Mouse (Mus musculus) embryonic facial prominence, embryonic 11.5 days (tissue): ENCODE results near the gene Gm11549. TPM values are rescaled to one million over a fixed set of nuclear protein-coding genes. Genes with fewer than 3 reads are reported as not detected.

Experiments used
- ATAC-seq: fragments of 200-750 bp; cut with Nextera tagmentation; replicated peaks from 2 replicates; pipeline ENCODE4 v1.8.0; 2017; ENCODE audit warnings: low read depth; ENCODE audit not compliant: insufficient number of reproducible peaks, low FRiP score, low TSS enrichment
- DNase-seq: peaks from one replicate; pipeline ENCODE4 v3.0.0-alpha.2; 2015; ENCODE audit warnings: low spot score
- H3K27ac ChIP-seq: fragments of 300-500 bp; sonication (generic); replicated peaks from 2 replicates; pipeline ENCODE4 v1.5.1; 2014; ENCODE audit warnings: mild to moderate bottlenecking, low read depth, low read length, control low read depth
- H3K27me3 ChIP-seq: fragments of 300-500 bp; sonication (generic); 2 replicates; pipeline ENCODE4 v1.6.1; 2014; ENCODE audit warnings: mild to moderate bottlenecking, low read length, moderate library complexity, mixed read lengths; ENCODE audit not compliant: control insufficient read depth, insufficient read depth
- H3K36me3 ChIP-seq: fragments of 300-500 bp; sonication (generic); replicated peaks from 2 replicates; pipeline ENCODE4 v1.6.1; 2014; ENCODE audit warnings: low read depth, mild to moderate bottlenecking, low read length, moderate library complexity, mixed read lengths; ENCODE audit not compliant: control insufficient read depth, insufficient read depth
- H3K4me1 ChIP-seq: fragments of 300-500 bp; sonication (generic); 2 replicates; pipeline ENCODE4 v1.6.1; 2014; ENCODE audit warnings: low read length, mixed read lengths; ENCODE audit not compliant: control insufficient read depth, insufficient read depth
- H3K4me2 ChIP-seq: fragments of 300-500 bp; sonication (generic); 2 replicates; pipeline ENCODE4 v1.6.1; 2014; ENCODE audit warnings: low read depth, mild to moderate bottlenecking, control low read depth, low read length, moderate library complexity
- H3K4me3 ChIP-seq: fragments of 300-500 bp; sonication (generic); 2 replicates; pipeline ENCODE4 v1.5.1; 2014; ENCODE audit warnings: low read depth, low read length, control low read depth
- H3K9ac ChIP-seq: fragments of 300-500 bp; sonication (generic); replicated peaks from 2 replicates; pipeline ENCODE4 v1.6.1; 2014; ENCODE audit warnings: mild to moderate bottlenecking, control low read depth, low read length
- H3K9me3 ChIP-seq: fragments of 300-500 bp; sonication (generic); replicated peaks from 2 replicates; pipeline ENCODE4 v1.6.1; 2016; ENCODE audit warnings: mild to moderate bottlenecking, low read length, inconsistent platforms, mixed read lengths; ENCODE audit not compliant: control insufficient read depth
- WGBS: fragments of 180-500 bp; shearing (Covaris S2); extraction: QIAGEN DNeasy Blood & Tissue Kit; methylation state at CpG from one replicate; pipeline ENCODE4 v1.1.7; 2014; 5-methylcytosine and 5-hydroxymethylcytosine counted together
- polyA plus RNA-seq: library from polyadenylated mRNA; unstranded; fragments of >200 nt; fragmentation: Nextera tagmentation; extraction: Ambion mirVana; gene quantifications from 2 replicates; pipeline ENCODE4 v1.2.1, GENCODE M21; 2014

The Gm11549 gene
- polyA plus RNA-seq, 1 experiment from 2014 or later = 0.10 TPM

DNA sequence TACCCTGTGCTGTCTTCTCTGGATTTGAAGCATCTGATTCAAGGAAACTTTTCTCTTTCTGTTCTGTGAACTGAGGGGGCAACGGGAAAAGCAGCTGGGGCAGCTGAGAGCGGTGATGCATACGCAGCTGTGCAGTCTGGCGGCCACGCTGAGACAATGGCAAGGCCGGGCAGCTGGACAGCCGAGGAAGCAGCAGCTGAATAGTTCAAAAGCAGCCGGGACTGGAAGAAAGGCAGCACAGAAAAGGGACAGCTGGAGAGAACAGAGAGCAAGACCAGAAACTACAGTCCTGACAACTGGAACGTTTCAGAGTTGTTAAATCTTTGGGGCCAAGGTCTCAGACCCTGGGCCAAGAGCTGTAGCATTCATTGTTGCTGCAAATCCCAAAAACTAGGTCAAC is 29.7 kb upstream of the Gm11549 start:
- H3K4me2 ChIP-seq = peak overlapping the region; percentile 16; the same call in 1 of the 2 replicates
- no peaks in the 10 kb centered on the region for H3K27me3 ChIP-seq
- no peak overlapping the region; the same call in 1 of the 2 replicates for H3K4me3 ChIP-seq
- DNase-seq (peak; percentile 42), ATAC-seq (no peak)
- WGBS = 33% methylated on average over 9 of the region's 9 CpGs
- H3K27ac ChIP-seq = no peak overlapping the region
- no peaks in the 10 kb centered on the region for H3K9me3 ChIP-seq
- H3K9ac ChIP-seq = peak overlapping the region; percentile 30; the same call in 1 of the 2 replicates
- no peaks in the 10 kb centered on the region; the same call in 1 of the 2 replicates for H3K36me3 ChIP-seq
- no peaks in the 10 kb centered on the region for H3K4me1 ChIP-seq

DNA sequence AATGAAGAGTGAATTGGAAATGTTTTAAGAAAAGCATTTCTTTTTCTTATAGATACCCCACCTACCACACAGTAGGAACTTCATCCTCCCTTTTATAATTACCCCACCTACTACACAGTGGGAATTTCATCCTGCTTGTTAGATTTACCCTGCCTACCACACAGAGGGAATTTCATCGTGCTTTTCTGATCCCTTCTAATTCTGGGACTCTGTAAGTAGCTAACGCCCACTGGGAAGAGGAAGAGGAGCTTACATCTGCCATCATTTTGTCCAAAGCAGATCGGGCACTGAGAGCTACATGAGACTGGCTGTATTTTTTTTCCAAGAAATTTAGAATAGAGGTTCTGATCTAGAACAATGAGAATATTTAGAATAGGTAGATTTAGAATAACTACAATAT is 23.3 kb upstream of the Gm11549 start:
- no peak for DNase-seq
- Histone ChIP-seq H3K4me1 (no peaks in the 10 kb centered on the region), H3K9ac (no peak overlapping the region), H3K27ac (no peak overlapping the region), H3K4me3 (no peak overlapping the region), H3K36me3 (no peaks in the 10 kb centered on the region), H3K27me3 (no peaks in the 10 kb centered on the region), H3K4me2 (no peak overlapping the region), H3K9me3 (no peaks in the 10 kb centered on the region)
- ATAC-seq = no peak
- WGBS = 76% methylated on average over 3 of the region's 3 CpGs

DNA sequence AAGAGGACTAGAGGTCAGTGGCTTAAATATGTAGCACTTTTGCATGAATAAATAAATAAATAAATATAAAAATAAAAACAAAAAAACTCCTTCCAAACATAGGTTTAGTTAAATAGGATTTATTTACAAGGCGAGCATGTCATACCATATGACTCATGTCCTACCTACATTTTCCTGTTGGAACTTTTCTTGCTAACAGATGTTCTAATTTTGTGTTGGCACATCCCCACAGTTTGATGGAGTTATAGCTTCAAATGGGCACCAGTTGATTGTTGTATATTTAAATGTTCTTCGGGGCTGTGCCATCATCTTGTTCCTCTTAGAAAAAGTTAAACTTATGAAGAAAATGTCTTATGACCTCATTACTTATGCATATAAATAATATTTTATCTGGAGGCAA is 19.8 kb upstream of the Gm11549 start:
- Histone ChIP-seq H3K27ac (no peak overlapping the region), H3K36me3 (no peaks in the 10 kb centered on the region), H3K4me3 (no peak overlapping the region), H3K4me1 (no peaks in the 10 kb centered on the region), H3K9ac (no peak overlapping the region), H3K9me3 (no peaks in the 10 kb centered on the region), H3K4me2 (no peak overlapping the region), H3K27me3 (no peaks in the 10 kb centered on the region)
- DNase-seq (no peak), ATAC-seq (no peak)
- 78% methylated on average over 2 of the region's 2 CpGs for WGBS

DNA sequence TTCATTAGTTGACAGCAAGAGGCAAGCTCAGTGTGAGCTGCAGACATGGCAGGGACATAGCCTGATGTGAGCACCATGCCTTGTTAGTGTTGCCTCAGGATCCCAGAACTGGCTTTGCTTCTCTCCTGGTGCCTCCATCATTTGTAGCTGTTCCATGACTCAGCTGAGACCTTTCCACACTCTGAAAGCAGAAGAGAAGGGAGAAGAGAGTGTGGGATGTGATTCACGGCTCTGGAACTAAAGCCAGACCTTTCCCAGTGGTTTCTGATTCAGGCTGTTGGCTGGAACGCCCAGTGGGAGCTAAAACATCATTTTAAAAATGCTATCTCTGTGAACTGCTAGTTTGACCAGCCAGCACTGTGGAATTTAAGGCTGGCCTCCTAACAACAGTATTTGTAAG is 19.1 kb upstream of the Gm11549 start:
- no peak overlapping the region for H3K9ac ChIP-seq
- H3K27ac ChIP-seq = no peak overlapping the region
- DNase-seq (no peak), ATAC-seq (no peak)
- H3K27me3 ChIP-seq = no peaks in the 10 kb centered on the region
- 63% methylated on average over 2 of the region's 2 CpGs for WGBS
- H3K4me1 ChIP-seq = no peaks in the 10 kb centered on the region
- no peak overlapping the region for H3K4me2 ChIP-seq
- H3K36me3 ChIP-seq = no peaks in the 10 kb centered on the region
- H3K9me3 ChIP-seq = no peaks in the 10 kb centered on the region
- H3K4me3 ChIP-seq = no peak overlapping the region

DNA sequence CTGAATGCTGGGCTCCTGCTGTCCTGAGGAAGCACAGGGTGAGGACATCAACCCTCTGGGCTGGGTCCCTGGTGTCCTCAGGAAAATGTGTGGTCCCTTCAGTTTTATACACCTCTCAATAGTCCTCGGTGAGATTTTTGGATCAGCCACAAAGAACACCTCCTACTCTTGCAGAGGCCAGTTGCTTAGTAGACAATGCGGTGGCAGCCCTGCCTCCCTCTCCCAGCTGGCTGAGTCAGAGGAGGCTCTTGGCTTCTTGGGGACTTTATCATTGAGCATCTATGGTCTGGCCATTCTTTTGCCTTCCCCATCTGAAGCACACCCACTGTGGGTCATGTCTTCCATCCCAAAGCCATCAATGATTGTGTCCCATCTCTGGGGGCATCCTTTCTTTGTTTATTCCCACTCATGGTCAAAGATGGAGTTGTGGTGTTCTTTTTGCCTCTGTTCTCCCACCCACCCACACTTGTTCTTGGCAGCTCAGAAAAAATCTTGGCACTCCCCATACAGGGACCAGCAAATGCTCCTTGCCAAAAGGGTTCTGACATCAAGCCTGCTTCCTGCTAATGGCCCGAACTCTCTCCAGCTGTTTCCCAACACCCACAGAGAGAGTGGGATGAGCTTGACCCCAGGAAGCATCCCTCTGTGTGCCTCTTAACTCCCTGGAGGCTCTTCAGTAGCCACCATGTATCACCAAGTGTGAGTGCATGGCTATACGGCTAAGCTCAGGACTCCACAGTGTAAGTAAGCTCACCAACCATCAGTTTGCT is 16.3 kb upstream of the Gm11549 start:
- Histone ChIP-seq H3K4me3 (no peak overlapping the region), H3K4me2 (no peak overlapping the region), H3K4me1 (no peaks in the 10 kb centered on the region), H3K9me3 (no peaks in the 10 kb centered on the region), H3K9ac (no peak overlapping the region), H3K36me3 (no peaks in the 10 kb centered on the region), H3K27me3 (no peaks in the 10 kb centered on the region), H3K27ac (no peak overlapping the region)
- 75% methylated on average over 4 of the region's 4 CpGs for WGBS
- ATAC-seq (no peak), DNase-seq (no peak)

DNA sequence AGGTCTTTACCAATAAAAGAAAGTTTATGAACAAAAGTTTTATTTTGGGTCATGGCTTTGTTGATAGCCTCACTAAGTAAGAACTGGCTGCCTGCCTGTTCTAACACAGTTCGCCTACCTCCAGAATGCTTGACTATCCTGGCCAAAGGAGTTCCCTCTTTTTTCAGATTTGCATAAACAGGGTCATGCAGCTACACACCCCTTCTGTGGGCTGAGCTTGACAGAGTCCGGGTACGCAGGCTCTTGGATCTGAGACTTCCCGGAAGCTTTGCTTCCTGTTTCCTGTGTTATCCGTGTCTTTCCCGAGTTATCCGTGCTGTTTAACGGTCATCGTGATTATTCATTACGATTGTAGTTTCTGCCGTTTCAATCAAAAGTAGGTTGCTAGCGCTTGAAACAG is 14.4 kb upstream of the Gm11549 start:
- Histone ChIP-seq H3K4me2 (no peak overlapping the region), H3K36me3 (no peaks in the 10 kb centered on the region), H3K4me3 (no peak overlapping the region), H3K27me3 (peaks cover 2% of the 10 kb centered on the region; the same call in 1 of the 2 replicates), H3K4me1 (no peaks in the 10 kb centered on the region), H3K9me3 (no peaks in the 10 kb centered on the region), H3K9ac (no peak overlapping the region), H3K27ac (no peak overlapping the region)
- no peak for DNase-seq
- WGBS = 86% methylated on average over 12 of the region's 12 CpGs
- no peak for ATAC-seq

DNA sequence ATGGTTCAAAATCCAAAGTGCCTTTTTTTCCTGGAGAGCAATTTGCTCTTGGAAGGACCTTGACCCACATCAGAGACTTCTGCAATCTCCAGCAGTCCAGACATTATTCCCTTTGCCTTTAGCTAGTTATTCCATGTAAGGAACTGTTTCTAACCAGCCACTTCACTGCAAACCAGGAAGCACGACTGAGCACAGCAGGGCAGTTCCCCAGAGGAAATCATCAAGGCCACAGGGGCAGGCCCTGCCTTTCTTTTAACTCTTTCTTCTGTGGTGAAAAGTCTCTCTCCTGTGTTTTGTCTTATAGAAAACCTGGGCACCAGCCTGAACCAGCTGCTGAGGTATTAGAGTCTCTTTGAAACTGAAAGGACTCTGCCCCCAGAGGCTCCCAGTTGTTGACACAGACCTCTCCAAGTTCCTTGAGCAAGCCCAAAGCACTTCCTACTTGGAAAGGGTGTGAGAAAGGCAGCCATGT is 11.6 kb upstream of the Gm11549 start:
- ATAC-seq (no peak), DNase-seq (peak; percentile 25)
- WGBS = 0% methylated on average over 1 of the region's 1 CpGs
- no peaks in the 10 kb centered on the region for H3K4me1 ChIP-seq
- peaks cover 2% of the 10 kb centered on the region; the same call in 1 of the 2 replicates for H3K27me3 ChIP-seq
- no peak overlapping the region for H3K27ac ChIP-seq
- H3K4me2 ChIP-seq = no peak overlapping the region
- no peaks in the 10 kb centered on the region for H3K9me3 ChIP-seq
- no peaks in the 10 kb centered on the region for H3K36me3 ChIP-seq
- no peak overlapping the region for H3K4me3 ChIP-seq
- no peak overlapping the region for H3K9ac ChIP-seq

DNA sequence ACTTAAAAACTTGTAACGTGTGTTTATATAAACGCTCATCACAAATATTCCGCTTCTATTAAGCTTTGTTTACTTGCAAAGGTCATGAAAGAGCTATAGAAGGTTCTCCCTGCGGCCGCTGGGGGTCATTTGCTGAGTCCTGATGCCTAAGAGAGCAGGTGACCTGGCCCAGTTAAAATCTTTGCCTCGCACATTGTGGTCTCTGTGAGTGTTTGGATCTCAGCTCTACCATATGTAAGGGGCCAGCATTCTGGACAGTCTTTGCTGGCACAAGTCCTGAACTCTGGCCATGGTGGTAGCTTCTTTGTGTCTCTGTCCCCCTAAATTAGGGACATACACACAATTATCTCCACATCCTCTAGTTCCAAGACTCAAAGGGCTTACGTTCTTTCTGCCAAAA is 11.1 kb upstream of the Gm11549 start:
- H3K27ac ChIP-seq = no peak overlapping the region
- DNase-seq = peak; percentile 15
- H3K36me3 ChIP-seq = no peaks in the 10 kb centered on the region
- peaks cover 2% of the 10 kb centered on the region; the same call in 1 of the 2 replicates for H3K27me3 ChIP-seq
- no peaks in the 10 kb centered on the region for H3K9me3 ChIP-seq
- H3K9ac ChIP-seq = no peak overlapping the region
- H3K4me2 ChIP-seq = no peak overlapping the region
- H3K4me3 ChIP-seq = no peak overlapping the region
- no peaks in the 10 kb centered on the region for H3K4me1 ChIP-seq
- no peak for ATAC-seq
- WGBS = 30% methylated on average over 7 of the region's 7 CpGs
